Mouse (Mus musculus): Measurements from ENCODE around the gene Tmem212.
A peak's percentile ranks its signal among the peaks of the same experiment; 100 is the strongest.
"Not testable (repeated sequence)": the region's sequence is repeated elsewhere in the genome, so short reads cannot be mapped to it uniquely, and the experiment has no call there.

The Tmem212 gene

DNA sequence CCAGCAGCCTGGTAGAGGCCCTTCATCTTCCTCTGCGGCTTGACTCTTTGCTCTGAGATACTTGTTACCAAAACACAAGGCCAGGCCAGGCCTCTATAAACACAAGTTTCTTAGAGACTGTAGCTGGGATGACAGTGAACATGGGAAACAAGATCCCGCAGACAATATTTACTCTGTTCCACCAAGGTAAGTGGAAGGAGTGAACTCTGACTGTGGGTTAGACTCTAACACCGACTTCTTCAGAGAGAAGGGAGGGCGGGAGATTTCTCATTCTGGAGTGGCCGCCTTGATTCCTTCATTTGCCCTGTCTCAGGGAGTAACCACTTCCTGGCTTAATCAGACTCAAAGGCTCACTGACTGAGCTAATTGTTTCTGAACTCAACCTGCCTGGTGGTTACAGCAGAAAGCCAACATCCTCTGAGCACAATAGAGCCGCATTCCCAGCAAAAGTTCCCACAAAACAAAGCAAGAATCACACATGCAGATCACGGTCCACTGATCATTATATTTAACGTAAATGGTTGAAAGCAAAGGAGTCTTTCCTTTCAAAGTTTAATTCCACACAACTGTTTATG is at the start of gene Tmem212:
Gene Tmem212 (minus strand): TSS at position 51 of the 575 bp plus-strand sequence.
- no peak for DNase-seq

GRCm38 (mm10) chr3:27945397-27945796 is 49.2 kb upstream of the Tmem212 start:
- DNase-seq = not testable (repeated sequence)

- DNase-seq = peak; percentile 45 to 56
Measured at GRCm38 (mm10) chr3:27942991-27943390, 46.8 kb upstream of the Tmem212 start.

- DNase-seq = no peak
Measured at GRCm38 (mm10) chr3:27941634-27942033, 45.5 kb upstream of the Tmem212 start.

- DNase-seq = peak; percentile 89 to 90
Measured at GRCm38 (mm10) chr3:27938381-27939323, 42.5 kb upstream of the Tmem212 start, which contains the start of gene Pld1. Pld1 (plus strand) TSS chr3:27938695.

GRCm38 (mm10) chr3:27937144-27938110 is 41.3 kb upstream of the Tmem212 start:
- DNase-seq = no peak

DNA sequence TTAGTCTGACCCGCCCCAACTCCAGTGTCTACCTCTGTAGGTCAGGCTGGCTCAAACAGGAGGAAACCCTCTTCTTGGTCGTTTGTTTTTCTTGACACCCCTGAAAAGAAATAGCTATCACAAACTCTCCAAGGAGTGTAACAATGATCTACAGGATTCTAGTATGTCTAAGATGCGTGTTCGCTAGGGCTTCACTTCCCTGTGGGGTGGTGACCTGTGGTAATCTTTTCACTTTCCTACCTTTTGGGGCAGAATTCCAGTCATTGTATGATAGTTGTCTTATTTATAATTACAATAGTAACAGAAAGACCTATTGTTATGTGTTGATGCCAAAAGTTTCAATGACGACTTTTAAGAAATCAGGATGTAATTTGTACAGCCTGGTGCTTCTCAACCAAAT is 40.6 kb upstream of the Tmem212 start:
- DNase-seq = no peak

DNA sequence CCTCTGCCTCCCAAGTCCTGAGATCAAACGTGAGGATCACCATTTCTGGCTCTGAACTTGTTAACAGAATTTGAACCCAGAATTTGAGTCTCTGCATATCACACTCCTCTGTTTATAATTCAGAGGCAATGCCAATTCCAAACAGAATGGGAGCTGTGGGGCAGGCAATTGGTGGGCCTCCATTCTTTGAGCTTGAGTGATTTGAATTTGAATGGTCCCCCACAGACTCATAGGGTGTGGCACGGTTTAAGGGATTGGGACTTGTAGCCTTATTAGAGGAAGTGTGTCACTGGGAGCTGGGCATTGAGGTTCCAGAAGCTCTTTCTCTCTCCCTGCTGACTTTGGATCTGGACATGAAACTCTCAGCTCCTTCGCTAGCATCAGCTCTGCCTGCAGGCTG is 39.5 kb upstream of the Tmem212 start:
- DNase-seq = no peak

DNA sequence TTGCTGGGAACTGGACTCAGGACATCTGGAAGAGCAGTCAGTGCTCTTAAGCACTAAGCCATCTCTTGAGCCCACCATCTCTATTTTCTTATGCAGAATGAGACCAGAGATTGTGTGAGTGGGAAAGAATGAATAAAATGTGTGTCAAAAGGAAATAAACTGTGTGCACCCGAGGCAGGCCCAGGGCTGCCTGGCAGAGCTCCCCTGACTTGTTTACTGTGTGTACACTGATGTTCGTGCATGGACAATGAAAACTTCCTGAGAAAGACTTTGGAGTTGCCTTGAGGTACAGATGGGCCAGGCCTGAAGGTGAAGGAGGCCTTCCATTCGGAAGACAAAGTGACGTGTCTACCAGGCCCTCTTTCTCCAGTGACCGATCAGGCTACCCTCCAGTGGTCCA is 36.2 kb upstream of the Tmem212 start:
- no peak for DNase-seq

- DNase-seq = no peak
Measured at GRCm38 (mm10) chr3:27929219-27929618, 33.1 kb upstream of the Tmem212 start.

DNA sequence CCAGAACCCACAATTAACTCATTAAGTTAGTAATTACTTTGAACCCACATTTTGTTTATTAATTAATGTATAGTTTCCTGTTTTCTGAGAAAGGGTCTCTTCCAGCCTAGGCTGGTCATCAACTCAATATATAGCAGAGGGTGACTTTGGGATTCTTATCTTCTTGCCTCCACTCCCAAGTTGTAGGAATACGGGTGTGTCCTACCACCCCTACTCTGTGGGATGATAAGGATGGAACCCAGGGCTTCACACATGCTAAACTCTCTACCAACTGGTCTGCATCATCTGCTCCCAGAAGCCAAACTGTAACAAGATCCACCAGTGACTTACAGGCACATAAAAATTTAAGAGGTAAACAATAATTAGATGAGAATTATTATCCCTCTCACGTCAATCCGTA is 27.9 kb upstream of the Tmem212 start:
- no peak for DNase-seq

GRCm38 (mm10) chr3:27921268-27922020 is 25.3 kb upstream of the Tmem212 start:
- DNase-seq = peak; percentile 67 to 80

DNA sequence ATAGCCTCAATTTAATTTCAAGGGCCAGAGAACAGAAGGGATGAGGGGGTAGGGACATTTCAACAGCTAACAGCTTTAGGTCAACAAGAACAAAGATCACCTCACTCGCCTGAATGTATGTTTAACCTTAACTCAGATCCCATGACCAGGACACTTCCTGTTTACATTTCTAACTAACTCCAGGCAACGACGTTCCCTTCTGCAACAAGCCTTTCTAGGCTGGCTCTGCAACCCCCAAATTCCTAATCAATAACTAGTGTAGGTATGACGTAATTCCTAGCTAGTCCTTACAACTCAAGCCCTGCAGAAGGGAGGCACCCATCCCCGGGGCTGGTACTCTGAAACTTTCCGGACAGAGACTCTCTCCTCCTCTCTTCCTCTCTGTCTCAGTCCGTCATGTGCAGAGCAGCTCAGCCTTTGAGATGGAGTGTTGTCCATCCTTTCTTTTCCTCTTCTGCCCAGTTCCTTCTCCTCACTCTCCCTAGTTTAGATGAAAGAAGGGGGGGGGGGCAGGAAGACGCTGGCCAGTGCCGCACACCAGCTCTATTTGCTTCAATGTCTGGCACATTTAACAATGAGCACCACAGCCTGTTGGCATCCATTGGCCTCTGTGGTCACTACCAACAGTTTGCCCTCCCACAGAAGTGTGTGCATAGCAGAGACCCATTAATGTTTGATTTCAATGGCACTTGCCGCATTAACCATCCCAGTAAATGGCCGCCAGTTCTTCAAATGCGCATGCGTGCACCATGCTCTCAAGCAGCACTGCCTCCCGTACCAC is 22.7 kb upstream of the Tmem212 start:
- no peak for DNase-seq

DNA sequence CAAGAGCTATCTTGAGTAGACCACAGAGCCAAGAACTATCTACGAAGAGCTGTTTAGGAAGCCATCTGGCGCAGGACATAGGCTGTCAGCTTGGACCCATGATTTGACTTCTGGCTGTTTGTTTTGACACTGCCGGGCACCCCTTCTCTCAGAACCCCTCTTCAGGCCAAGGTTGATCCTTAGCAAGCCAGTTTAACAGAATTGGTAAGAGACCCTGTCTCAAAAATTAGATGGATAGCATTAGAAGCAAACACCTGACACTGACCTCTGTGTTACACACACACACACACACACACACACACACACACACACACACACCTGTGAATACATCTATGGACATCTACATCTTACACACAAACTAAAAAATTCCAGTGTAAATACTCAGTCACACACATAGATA is 12.8 kb upstream of the Tmem212 start:
- no peak for DNase-seq

GRCm38 (mm10) chr3:27908316-27908715 is 12.1 kb upstream of the Tmem212 start:
- DNase-seq = no peak

GRCm38 (mm10) chr3:27907301-27907700 is 11.1 kb upstream of the Tmem212 start:
- no peak for DNase-seq

DNA sequence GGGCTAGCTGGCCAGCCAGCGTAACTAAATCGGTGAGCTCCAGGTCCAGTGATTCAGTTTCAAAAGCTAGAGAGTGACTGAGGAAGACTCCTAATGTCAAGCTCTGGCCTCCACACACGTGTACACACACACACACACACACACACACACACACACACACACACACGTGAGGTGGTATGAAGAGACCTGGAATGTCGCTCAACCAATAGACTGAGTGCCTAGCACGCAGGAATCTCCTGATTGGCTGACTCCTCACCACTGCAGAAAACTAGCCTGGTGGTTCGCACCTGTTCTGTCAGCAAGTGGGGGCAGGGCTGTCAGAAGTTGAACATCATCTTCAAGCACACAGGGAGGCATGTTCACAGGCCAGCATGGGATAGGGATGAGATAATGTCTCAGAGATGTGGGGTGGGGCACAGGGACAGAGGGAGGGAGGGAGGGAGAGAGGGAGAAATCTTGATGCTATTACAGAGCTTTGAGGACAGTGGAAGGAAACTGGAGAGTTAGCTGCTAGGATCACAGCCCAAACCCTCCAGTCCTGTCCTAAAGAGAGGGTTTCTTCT is 10.6 kb upstream of the Tmem212 start:
- DNase-seq = no peak

GRCm38 (mm10) chr3:27904659-27905330 is 8.6 kb upstream of the Tmem212 start:
- peak in 1 of 2 experiments; percentile 15 for DNase-seq

DNA sequence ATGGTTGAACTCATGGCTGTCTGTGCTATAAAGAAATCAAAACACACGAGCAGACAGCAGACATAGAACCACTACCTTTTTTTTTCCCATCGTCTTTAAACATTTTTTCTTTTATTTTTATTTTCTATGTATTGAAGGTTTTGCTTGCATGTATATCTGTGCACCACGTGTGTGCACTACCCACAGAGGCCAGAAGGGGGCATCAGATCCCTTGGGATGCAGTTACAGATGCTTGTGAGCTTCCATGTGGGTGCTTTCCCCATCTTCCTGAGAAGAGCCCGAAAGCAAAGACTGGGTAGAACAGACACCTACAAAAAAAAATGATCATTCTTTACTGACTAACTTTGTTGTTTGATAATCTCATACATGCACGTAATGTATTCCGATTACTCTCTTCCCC is 5.7 kb upstream of the Tmem212 start:
- DNase-seq = peak in 1 of 2 experiments; percentile 21

- DNase-seq = peak in 1 of 2 experiments; percentile 6
Measured at GRCm38 (mm10) chr3:27899012-27899726, 3.0 kb upstream of the Tmem212 start.

Data from kidney, postnatal 36 days (tissue).